Mouse (Mus musculus): ENCODE results near the gene Zzz3. TPM values are rescaled to one million over a fixed set of nuclear protein-coding genes. Genes with fewer than 3 reads are reported as not detected.

The Zzz3 gene
- 8.9 and 13.4 TPM in 2 replicates for polyA plus RNA-seq (2012)

- TF ChIP-seq GATA1 (IDR thresholded peaks at IDR 0.05; ENCODE audit: low read length) = no peak
These were observed at the start of gene Zzz3 for GRCm38 (mm10) chr3:152395350-152396277. Zzz3 (plus strand) TSS chr3:152395473.

GRCm38 (mm10) chr3:152345732-152346632, 49.3 kb upstream of the Zzz3 start, which contains the start of gene Usp33:
Usp33 (plus strand) TSS chr3:152346478.
- TF ChIP-seq GATA1 (IDR thresholded peaks at IDR 0.05; ENCODE audit: low read length) = no peak

- no peak for TF ChIP-seq GATA1 (IDR thresholded peaks at IDR 0.05; ENCODE audit: low read length)
These were observed 48.6 kb upstream of the Zzz3 start for GRCm38 (mm10) chr3:152346633-152347141.

- TF ChIP-seq GATA1 (IDR thresholded peaks at IDR 0.05; ENCODE audit: low read length) = no peak
These were observed 48.0 kb upstream of the Zzz3 start for GRCm38 (mm10) chr3:152347227-152347626.

- no peak for TF ChIP-seq GATA1 (IDR thresholded peaks at IDR 0.05; ENCODE audit: low read length)
These were observed 47.1 kb upstream of the Zzz3 start for GRCm38 (mm10) chr3:152348011-152348830.

GRCm38 (mm10) chr3:152350431-152350830, 44.8 kb upstream of the Zzz3 start:
- no peak for TF ChIP-seq GATA1 (IDR thresholded peaks at IDR 0.05; ENCODE audit: low read length)

GRCm38 (mm10) chr3:152350966-152351365, 44.3 kb upstream of the Zzz3 start:
- no peak for TF ChIP-seq GATA1 (IDR thresholded peaks at IDR 0.05; ENCODE audit: low read length)

- TF ChIP-seq GATA1 (IDR thresholded peaks at IDR 0.05; ENCODE audit: low read length) = no peak
These were observed 43.0 kb upstream of the Zzz3 start for GRCm38 (mm10) chr3:152352289-152352688.

- TF ChIP-seq GATA1 (IDR thresholded peaks at IDR 0.05; ENCODE audit: low read length) = no peak
These were observed 41.7 kb upstream of the Zzz3 start for GRCm38 (mm10) chr3:152353434-152354177.

- no peak for TF ChIP-seq GATA1 (IDR thresholded peaks at IDR 0.05; ENCODE audit: low read length)
These were observed 39.9 kb upstream of the Zzz3 start for GRCm38 (mm10) chr3:152355361-152355760.

GRCm38 (mm10) chr3:152356751-152357150, 38.5 kb upstream of the Zzz3 start:
- TF ChIP-seq GATA1 (IDR thresholded peaks at IDR 0.05; ENCODE audit: low read length) = no peak

GRCm38 (mm10) chr3:152359151-152359550, 36.1 kb upstream of the Zzz3 start:
- TF ChIP-seq GATA1 (IDR thresholded peaks at IDR 0.05; ENCODE audit: low read length) = no peak

GRCm38 (mm10) chr3:152364181-152364580, 31.1 kb upstream of the Zzz3 start:
- TF ChIP-seq GATA1 (IDR thresholded peaks at IDR 0.05; ENCODE audit: low read length) = no peak

- TF ChIP-seq GATA1 (IDR thresholded peaks at IDR 0.05; ENCODE audit: low read length) = no peak
These were observed 19.2 kb upstream of the Zzz3 start for GRCm38 (mm10) chr3:152376063-152376462.

All from G1E-ER4 (cell line).